Mouse (Mus musculus) heart, adult 18-20 months (tissue): ENCODE results near the gene Zfp777. TPM values are rescaled to one million over a fixed set of nuclear protein-coding genes. Genes with fewer than 3 reads are reported as not detected.
A peak's percentile ranks its signal among the peaks of the same experiment; 100 is the strongest.

Source experiments
- DNase-seq, 2 experiments: peaks; one replicate each; pipeline ENCODE4 v3.0.0; 2021 to 2022; ENCODE audit warnings: mixed read lengths in 1 of 2
- long read RNA-seq, 2 experiments: library from polyadenylated mRNA; stranded (forward); transcript quantifications; one replicate each; pipeline ENCODE4 v2.0.0; 2021
- total RNA-seq, 2 experiments: library from RNA; stranded (reverse); gene quantifications; 2 replicates each; pipeline ENCODE4 v1.2.3; 2021

Gene Zfp777
- total RNA-seq: 10 to 100 TPM; 12.7 to 13.9 TPM
- long read RNA-seq, experiment 1, transcript Zfp777-202 (6 exons, 3,111 nt): major isoform, 8 of 14 reads
- long read RNA-seq, experiment 1, partial matches to known transcripts: 1 of 14 reads
- long read RNA-seq, experiment 1, other reads (novel, unspliced or antisense): 4 of 14 reads
- long read RNA-seq, experiment 2, partial matches to known transcripts: 1 of 7 reads
- long read RNA-seq, experiment 2, other reads (novel, unspliced or antisense): 2 of 7 reads

DNA sequence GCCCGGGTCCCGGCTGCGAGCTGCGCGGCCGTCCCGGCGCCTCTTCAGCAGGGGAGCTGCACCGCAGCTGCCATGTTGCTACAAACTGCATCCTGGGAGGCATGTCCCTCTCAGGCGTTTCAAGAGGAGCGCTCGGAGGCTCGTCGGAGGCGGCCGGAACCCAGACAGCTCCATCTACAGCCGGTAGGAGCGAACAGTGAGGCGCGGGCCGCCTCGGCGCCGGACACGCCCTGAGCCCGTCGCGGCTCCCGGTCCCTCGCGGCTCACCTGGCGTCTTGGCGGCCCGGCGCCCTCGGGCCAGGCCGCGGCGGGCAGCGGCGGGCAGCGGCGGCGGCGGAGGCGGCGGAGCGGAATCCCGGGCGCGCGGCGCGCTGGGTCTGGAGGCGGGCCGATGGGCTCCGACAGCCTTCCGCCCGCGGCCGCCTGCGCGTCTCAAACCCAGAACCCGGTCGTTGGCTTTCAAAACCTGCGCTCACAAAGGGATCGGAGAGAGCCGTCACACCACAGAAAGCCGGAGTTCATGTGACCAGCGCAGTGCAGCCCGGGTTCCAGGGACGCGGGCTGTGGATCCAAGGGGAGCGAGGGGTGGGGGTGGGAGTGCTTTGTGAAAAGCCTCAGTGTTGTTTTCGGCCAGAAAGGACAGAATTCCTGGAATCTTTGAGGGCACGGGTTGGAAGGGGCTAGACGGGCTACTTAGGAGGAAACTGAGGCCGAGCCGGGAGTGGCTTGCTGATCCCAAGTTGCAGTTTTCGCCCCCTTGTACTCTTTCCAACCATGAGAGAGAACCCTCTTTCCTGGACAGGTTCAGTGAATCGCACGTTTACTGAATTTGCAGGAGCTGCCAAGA lies at the start of gene Zfp777:
Gene Zfp777 (minus strand): TSS at position 486 of the 847 bp plus-strand sequence.
- DNase-seq: peak; percentile 83 to 90

DNA sequence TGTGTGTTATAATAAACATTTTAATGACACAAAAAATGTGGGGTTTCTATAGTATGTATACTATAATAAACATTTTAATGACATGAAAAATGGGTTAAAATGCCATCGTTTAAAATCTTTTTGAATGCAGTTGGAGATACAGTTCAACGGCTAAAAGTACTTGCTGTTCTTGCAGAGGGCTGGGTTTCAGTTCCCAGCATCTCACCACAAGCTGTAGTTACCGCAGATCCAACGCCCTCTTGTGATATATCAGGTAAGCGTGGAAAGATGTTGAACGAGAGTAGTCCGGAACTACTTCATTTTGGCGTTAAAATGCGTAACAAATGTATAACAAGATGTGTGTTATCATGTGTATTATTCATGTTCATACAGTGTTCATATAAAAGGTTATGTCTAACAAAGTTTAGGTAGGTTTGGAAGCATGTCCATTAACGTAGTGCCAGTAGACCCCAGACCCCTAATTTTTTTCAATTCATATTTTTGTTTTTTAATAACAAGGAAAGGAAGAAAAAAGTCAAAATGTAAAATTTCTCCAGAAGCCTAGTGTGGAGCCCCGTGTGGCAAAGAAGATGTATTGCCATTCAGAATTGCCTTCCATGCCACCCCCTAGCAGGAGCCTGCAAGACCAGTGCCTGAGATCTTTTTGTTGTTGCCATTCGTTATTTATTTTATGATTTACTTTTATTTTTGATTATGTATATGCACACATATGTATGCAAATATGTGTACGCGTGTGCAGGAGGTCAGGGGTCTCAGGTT lies 38.4 kb upstream of the Zfp777 start:
- no peak for DNase-seq

DNA sequence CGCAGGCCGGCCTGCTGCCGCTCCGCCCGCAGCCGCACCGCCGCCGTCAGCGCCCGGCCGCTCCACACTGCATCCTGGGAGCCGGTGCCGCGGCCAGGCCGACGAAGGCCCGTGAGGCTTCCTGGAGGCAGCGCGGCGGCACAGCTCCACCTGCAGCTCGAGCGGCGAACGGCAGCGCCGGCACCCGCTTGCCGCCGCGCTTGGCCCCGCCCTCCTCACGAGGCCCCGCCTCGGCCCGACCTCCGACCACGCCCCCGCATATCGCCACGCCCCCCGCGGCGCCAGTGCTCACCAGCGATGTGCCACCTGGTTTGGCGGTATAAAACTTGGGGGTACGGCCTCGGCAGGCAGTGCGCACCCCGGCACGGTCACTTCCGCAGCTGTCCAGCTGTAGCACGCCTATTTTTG lies 37.8 kb upstream of the Zfp777 start, which contains the start of gene Zfp746:
Gene Zfp746 (minus strand): TSS at position 123 of the 408 bp plus-strand sequence.
- peak; percentile 93 to 95 for DNase-seq

DNA sequence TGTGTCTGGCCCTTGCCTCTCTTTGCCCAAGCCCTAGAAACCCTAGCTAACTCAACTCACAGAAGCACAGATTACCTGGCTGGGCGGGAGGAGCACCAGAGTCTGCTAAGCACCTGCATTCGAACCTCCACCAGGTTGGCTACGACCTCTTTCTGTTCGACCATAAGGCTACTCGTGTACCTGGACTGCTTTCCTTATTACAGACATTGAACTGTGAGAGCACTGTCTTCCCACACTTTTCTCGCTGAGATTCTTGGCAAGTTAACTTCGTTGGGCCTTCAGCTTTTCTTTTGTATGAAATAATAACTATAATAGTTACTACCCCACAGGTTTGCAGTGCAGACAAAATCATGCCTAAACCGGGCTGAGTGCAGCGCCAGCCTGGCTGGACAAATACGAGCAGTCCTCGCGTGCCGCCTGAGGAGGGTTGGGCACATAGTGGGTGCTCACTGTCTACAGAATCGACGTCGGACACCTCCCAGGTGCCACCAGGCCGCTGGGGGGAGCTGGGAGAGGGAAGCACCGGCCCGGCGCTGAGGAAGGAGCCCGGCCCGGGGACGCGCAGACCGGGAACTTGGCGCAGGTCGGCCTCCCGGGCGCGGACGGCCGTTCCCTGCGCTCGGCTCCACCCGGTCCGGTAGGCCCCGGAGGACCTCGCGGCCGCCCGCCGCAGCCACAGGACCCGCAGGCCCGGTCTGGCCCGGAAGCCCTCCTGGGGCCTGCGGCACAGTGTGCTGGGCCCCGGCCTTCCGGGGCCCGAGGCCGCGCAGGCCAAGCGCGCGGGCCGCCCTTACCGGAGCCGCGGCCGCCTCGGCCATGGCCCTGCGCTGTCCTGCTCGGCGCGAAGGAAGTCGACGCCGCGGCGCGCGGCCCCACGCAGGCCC lies 37.1 kb upstream of the Zfp777 start:
- peak; percentile 68 to 71 for DNase-seq

DNA sequence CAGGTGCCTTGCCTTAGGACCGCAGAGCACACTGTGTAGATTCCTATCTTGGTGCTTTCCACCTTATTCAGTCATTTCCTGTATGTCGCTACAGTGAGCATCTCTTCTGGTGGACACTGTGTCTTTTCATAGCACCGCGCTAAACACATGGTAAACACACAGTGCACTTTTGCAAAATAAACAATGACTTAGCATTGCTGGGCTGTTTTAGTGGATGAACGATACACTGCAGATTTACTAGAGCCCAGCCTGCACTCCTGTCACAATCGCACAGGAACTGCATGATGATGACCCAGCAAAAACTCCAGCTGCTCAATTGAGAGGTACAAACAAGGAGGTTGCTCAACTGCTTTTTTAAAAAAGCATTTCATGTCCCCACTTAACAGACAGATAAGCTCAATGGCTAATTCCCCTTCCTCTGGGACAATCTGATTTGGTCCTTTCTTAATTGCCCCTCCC lies 35.1 kb upstream of the Zfp777 start:
- DNase-seq: no peak

DNA sequence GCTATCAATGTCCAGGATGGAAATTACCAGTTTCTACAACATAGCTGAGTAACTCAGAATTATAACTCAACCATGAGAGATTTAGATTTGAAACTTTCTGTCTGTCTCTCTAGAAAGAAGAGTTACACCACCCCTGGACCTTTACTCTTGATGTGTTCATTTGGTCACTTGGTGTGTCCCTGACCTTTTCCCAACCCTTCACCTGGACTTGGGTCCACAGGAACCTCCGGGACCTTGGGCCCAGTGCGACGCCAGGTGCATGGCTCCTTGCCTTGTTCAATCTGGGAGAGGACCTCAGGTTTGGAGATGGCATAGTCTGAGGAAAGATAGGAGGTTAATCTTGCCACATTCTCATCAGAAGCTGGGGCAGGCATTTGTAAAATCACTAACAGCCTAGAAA lies 33.2 kb upstream of the Zfp777 start:
- no peak for DNase-seq

DNA sequence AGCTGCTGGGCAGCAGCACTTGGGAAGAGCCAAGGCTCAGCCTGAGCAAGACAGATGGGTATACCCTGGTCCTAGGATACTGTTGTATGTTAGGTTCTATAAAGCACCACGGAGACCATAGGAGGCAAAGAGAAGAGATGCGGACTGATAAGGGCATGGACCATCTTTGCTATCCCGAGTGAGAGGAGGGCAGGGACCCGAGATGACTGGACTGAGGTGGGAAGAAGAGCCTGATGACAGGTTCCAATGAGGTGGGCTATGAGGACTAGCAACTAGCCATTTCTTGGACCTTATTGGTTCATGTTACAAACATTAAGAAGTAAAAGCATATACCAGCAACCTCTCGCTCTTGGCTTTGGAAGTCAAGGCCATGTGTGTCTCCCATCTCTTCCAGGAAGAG lies 32.3 kb upstream of the Zfp777 start:
- no peak for DNase-seq

DNA sequence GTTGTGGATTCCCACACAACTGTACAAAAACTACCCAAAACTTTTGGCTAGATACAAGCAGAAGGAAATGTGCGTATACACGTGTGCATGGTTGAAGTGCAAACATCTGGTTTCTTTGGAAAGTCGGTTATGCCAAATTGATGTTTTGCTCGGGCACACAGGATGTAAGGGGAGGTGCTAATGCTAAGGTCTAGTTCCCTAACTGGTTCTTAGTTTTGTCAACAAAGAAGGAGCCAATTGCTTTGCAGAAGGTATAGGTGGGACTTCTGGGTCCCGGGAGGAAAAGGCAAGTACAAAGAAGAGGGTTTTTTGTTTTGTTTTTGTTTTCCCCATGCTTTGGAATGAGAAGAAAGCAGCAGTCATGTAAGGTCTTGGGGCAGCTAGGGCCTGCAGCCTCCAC lies 24.6 kb upstream of the Zfp777 start:
- peak in 1 of 2 experiments; percentile 15 for DNase-seq

DNA sequence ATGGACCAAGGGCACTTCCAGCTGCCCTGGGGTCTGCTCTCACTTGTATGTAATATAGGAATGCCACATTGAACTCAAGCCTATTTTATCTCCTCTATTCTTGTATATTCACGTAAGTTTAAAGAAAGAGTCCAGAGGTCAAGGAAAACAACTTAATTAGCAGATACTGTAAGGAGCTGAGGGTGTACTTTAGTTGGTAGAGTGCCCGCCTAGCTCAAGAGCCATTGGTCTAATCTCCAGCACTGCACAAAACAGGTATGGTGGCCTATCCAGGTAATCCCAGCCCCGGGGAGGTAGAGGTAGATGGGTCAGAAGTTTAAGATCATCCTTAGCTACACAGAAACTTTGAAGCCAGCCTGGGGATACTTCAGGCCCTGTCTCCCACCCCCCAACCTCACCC lies 18.8 kb upstream of the Zfp777 start:
- DNase-seq: no peak

DNA sequence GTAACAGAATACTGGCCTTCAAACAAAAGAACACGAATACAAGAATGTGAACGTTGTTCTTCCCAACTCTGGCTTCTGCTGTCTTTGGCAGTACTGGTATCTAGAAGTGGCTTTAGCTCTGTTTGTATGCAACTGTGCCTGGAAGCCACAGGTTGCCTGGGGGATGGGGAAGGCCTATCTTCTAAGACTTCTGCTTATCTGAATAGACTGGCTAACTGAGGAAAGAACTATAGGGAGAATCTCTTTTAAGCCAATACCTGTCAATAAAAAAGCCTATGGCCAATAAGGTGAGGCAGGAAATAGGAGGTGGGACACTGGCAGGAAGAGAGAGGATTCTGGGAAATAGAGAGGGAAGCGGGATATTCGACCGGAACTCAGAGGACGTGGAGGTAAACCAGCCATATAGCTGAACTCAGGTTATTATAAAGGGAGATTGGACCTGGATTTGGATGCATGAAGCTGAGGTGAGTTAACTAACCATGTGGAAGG lies 16.9 kb upstream of the Zfp777 start:
- DNase-seq: no peak

DNA sequence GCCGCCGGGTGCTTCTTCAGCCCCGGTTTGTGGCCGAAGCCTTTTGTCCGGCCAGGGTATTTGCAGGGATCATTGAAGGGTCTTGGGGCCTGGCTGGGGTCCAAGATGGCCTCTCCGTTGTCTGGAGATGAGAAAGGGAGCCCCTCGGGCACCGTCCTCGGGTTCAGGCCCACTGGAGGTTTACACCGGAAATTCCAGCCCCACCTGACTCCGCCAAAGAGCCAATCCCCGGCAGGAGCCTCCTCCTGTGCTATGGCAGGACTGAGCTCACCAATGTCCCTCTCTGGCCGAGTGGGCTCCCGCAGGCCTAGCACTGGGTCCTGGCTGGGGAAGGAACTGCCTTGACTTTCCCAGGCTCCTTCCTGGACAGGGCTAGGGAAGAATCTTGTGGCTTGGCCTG lies 15.7 kb upstream of the Zfp777 start:
- DNase-seq: no peak

DNA sequence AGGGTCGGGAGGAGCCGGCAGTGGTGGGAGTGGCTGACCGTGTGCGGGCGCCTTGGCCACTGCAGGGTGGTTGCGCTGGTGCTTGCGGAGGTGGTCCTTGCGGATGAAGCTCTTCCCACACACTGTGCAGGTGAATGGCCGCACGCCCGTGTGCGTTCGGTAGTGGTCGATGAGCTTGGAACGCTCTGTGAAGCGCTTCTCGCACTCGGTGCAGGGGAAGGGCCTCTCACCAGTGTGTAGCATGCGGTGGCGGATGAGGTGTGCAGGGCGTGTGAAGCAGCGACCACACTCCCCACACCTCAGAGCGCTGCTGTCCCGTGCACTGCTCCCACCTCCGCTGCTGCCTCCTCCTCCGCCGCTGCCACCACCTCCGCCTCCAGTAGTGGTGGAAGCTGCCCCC lies 15.2 kb upstream of the Zfp777 start:
- no peak for DNase-seq

DNA sequence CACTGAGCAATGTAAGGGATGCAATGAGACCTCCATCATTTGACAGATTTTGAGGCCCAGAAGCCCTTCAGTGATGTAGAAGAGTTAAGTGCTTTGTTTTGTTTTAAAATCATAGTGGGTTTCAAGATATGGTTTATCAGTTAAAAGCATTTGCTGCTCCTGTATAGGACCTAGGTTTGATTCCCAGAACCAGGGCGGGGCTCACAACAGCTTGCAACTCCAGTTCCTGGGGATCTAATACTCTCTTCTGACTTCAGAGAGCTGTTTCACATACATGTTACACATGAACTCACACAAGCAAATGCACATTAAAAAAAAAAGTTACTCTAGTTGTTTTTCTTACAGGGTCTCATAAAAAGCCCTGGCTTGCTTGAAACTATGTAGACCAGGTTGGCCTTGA lies 12.2 kb upstream of the Zfp777 start:
- no peak for DNase-seq

DNA sequence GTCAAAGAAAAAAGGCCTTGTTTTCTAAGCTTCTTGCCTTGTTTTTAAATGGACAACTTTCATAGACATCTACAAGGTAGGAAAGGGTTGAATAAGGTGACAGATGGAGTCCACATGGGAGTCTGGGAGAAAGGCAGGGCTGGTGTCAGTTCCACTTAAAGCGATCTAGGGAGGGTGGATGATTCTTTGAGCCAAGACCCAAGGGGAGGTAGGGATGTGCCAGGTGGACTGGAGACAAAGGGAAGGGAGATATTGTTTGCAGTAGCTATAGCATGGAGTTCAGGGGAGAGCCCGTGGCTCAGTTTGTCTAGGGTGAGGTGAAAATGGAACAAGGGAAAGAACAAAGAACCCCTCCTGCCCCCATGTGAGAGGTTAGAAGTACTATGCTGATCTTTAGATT lies 11.7 kb upstream of the Zfp777 start:
- DNase-seq: no peak

DNA sequence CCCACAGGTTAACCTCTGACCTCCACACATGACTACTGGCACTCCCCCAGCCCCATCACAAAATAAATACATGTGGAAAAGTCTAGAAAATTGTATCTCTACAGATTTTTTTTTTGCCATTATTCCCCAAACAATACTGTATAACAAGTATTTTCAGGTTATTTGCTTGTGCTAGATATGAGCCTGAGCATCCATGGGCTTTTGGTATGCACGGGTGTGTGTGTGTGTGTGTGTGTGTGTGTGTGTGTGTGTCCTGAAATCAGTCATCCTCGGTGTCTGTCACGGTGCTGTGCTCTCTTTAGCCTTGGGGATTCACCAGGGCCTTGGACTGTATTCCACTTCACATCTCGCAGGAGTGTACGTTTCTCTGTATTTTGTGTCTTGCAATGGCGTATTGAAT lies 3.4 kb upstream of the Zfp777 start:
- DNase-seq: no peak

DNA sequence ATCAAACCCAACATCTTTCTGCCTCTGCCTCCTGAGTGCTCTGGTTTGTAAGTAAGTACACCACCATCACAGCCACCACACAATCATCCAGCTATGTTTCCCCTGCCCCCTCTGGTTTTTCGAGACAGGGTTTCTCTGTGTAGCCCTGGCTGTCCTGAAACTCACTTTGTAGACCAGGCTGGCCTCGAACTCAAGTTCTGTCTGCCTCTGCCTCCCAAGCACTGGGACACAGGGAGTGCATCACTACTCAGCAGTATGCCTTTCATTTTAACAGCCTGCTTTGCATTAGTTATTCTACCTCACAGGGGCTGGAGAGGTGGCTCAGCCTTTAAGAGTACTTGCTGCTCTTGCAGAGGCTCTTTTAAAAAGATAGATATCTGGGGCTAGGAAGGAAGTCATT lies 3.0 kb upstream of the Zfp777 start:
- no peak for DNase-seq

DNA sequence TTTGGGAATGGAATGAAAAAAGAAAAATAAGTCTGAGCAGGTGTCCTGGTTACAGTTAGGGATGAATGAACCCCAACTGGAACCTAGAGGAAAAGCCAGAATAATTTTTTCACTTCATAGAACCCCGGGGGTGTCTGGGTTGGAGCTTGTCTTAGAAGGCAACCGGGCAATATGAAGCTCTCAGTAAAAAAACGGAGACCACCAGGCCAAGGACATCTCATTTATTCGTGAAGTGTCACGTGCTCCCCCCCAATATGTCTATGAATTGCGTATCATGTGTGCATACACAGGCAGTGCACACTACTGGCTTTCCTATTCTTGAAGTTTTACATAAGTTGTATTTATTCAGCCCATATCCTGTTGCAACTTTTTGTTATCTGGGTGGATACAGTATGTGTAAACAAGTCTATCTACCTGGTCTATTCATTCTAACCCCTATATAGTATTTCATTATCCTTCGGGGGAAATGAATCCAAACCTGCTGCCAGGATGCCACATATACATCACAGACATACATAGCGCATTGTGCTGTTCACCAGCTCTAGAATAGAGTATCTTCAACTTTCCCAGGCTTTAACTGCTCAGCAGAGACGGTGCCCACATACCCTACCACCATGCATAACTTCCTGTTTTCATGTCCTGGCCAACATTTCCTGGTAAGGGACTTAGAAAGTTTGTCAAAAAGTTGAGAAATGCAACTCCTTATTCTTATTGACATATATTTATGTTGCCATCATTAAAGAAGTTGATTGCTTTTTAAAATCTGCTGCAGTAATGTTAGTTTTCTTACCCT lies 758 bp upstream of the Zfp777 start:
- no peak for DNase-seq

DNA sequence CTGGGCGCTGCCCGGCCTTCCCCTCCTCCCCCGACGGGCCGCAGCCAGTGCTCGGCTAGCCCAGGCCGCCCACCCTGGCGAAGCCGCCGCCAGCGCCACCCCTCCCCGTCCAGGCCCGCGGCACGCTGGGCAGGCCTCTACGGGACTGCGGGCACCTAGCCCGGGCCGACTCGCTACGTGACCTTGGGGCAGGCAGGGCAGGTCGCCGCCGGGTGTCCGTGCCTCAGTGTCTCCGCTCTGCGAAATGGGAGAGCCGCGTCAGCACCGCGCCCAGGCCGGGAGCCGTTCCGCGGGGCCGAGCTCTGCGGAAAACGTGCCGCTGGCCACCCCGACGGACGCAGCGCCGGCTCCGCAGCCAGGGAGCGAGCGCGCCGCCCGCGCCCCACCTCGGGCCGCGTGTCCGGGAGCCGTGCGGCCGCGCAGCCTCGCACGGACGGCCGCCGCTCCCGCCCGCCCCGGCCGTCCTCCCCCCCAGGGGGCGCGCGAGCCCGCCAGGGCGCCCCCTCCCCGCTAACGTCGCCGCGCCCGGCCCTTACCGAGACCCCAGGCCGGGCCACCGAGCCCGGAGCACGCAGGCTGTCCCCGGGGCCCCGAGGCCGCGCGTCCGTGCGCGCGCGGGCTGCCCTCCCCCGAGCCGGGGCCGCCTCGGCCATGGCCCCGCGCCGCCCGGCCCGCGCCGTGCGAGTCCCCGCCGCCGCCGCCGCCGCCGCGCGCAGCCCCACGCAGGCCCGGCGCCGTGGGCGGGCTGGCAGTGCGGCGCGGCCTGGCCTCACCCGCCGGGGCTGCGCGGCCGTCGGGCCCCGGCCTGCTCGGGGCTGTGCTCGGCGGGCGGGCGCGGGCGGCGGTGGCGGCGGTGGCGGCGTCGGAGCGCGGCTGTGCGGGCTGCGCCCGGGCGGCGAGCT lies 1.0 kb downstream of the Zfp777 start:
- DNase-seq: peak; percentile 29 to 37

DNA sequence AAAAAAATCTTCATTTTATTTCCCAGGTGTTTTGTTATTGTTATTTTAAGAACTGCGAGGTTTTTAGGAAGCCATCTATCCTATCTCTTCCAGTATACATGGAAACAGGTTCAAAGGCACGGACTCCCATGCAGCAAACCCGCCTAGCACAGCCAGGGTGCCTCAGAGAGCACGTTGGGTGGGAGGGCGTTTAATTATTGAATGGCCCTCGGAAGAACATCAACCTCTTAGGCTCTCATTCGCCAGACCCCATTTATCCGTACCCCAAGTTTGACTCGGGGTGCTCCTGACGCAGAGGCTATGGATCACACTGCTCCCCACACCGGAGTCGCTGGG lies 1.6 kb downstream of the Zfp777 start:
- no peak for DNase-seq

DNA sequence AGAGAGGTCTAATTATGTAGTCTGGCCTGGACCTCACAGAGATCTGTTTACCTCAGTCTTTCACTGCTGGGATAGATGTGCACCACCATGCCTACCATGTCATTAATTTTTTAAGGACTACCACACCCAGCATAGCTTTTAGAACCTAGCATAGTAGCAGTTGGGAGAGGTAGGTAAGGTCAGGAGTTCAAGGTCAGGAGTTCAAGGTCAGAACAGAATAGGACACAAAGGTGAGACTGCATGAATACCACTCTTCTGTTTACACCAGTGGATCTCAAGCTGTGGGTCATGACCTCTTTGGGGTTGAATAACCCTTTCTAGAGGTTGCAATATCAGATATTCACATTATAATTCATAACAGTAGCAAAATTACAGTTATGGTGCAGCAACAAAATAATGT lies 16.1 kb downstream of the Zfp777 start:
- DNase-seq: no peak
